Mouse (Mus musculus) heart, embryonic 14.5 days (tissue): Measurements from ENCODE around the gene Olfr1318. TPM values are rescaled to one million over a fixed set of nuclear protein-coding genes. Genes with fewer than 3 reads are reported as not detected.

ENCODE experiments used
- ATAC-seq: fragments of 200-750 bp; cut with Nextera tagmentation; 2 replicates; pipeline ENCODE4 v1.8.0; 2017; ENCODE audit warnings: low read depth, moderate TSS enrichment; ENCODE audit not compliant: insufficient number of reproducible peaks, insufficient read depth, low FRiP score
- H3K27ac ChIP-seq, 2 experiments: fragments of 200-500 bp in 1 of 2; fragments of 300-500 bp in 1 of 2; sonication (generic) in 1 of 2; replicated peaks in 1 of 2; 2 replicates each; pipeline ENCODE4 v1.5.1; 2012 to 2014; ENCODE audit warnings: low read depth in 2 of 2, low read length in 2 of 2, control low read depth in 1 of 2, mild to moderate bottlenecking in 1 of 2, mixed read lengths in 1 of 2; ENCODE audit not compliant: control insufficient read depth in 1 of 2, insufficient read depth in 1 of 2
- H3K27me3 ChIP-seq: fragments of 300-500 bp; sonication (generic); 2 replicates; pipeline ENCODE4 v1.6.1; 2014; ENCODE audit warnings: mild to moderate bottlenecking, low read length, control low read depth; ENCODE audit not compliant: control insufficient read depth, insufficient read depth
- H3K36me3 ChIP-seq: fragments of 300-500 bp; sonication (generic); 2 replicates; pipeline ENCODE4 v1.6.1; 2014; ENCODE audit warnings: mild to moderate bottlenecking, control low read depth, low read length, mixed read lengths; ENCODE audit not compliant: control insufficient read depth, insufficient read depth
- H3K4me1 ChIP-seq, 2 experiments: fragments of 200-500 bp in 1 of 2; fragments of 300-500 bp in 1 of 2; sonication (generic) in 1 of 2; 2 replicates each; pipeline ENCODE4 v1.6.1; 2012 to 2014; ENCODE audit warnings: low read length in 2 of 2, control low read depth in 1 of 2, mixed read lengths in 1 of 2; ENCODE audit not compliant: control insufficient read depth in 2 of 2, insufficient read depth in 2 of 2
- H3K4me2 ChIP-seq: fragments of 300-500 bp; sonication (generic); 2 replicates; pipeline ENCODE4 v1.6.1; 2014; ENCODE audit warnings: mild to moderate bottlenecking, low read length
- H3K4me3 ChIP-seq, 2 experiments: fragments of 200-500 bp in 1 of 2; fragments of 300-500 bp in 1 of 2; sonication (generic) in 1 of 2; 2 replicates each; pipeline ENCODE4 v1.5.1; 2012 to 2014; ENCODE audit warnings: low read length in 2 of 2, mild to moderate bottlenecking in 2 of 2, control low read depth in 1 of 2, low read depth in 1 of 2, moderate library complexity in 1 of 2; ENCODE audit not compliant: control insufficient read depth in 1 of 2, insufficient read depth in 1 of 2
- H3K9ac ChIP-seq: fragments of 300-500 bp; sonication (generic); 2 replicates; pipeline ENCODE4 v1.6.1; 2014; ENCODE audit warnings: mild to moderate bottlenecking, low read length
- H3K9me3 ChIP-seq: fragments of 300-500 bp; sonication (generic); 2 replicates; pipeline ENCODE4 v1.6.1; 2016; ENCODE audit warnings: low read length, control low read depth; ENCODE audit not compliant: control insufficient read depth
- WGBS: fragments of 180-500 bp; shearing (Covaris S2); extraction: QIAGEN DNeasy Blood & Tissue Kit; methylation state at CpG from one replicate; pipeline ENCODE4 v1.1.7; 2014; 5-methylcytosine and 5-hydroxymethylcytosine counted together
- polyA plus RNA-seq: library from polyadenylated mRNA; unstranded; fragments of >200 nt; fragmentation: Nextera tagmentation; extraction: Ambion mirVana; gene quantifications from 2 replicates; pipeline ENCODE4 v1.2.1, GENCODE M21; 2014

Gene Olfr1318
- polyA plus RNA-seq = not detected in 2 replicates

- H3K9me3 ChIP-seq = no peaks in the 10 kb centered on the region
- no peaks in the 10 kb centered on the region for H3K36me3 ChIP-seq
- ATAC-seq = no peak
- H3K4me3 ChIP-seq = no peak within 1 kb of the TSS
- no peaks in the 10 kb centered on the region for H3K4me1 ChIP-seq
- no peaks in the 10 kb centered on the region for H3K27me3 ChIP-seq
- no peak within 1 kb of the TSS for H3K27ac ChIP-seq
- H3K9ac ChIP-seq = no peak within 1 kb of the TSS
- H3K4me2 ChIP-seq = no peak within 1 kb of the TSS
Measured at GRCm38 (mm10) chr2:112153898-112154297, at the start of gene Olfr1318. Gene Olfr1318 (plus strand): TSS chr2:112154198.

- no peak within 1 kb of the TSS for H3K4me3 ChIP-seq
- H3K4me2 ChIP-seq = no peak within 1 kb of the TSS
- no peak for ATAC-seq
- no peak within 1 kb of the TSS for H3K27ac ChIP-seq
- no peaks in the 10 kb centered on the region for H3K9me3 ChIP-seq
- no peak within 1 kb of the TSS for H3K9ac ChIP-seq
- 57% methylated on average over 1 of the region's 1 CpGs for WGBS
- no peaks in the 10 kb centered on the region for H3K27me3 ChIP-seq
- no peaks in the 10 kb centered on the region for H3K4me1 ChIP-seq
- no peaks in the 10 kb centered on the region for H3K36me3 ChIP-seq
Measured at GRCm38 (mm10) chr2:112115340-112115739, 38.7 kb upstream of the Olfr1318 start, which contains the start of gene Olfr1315-ps1. Gene Olfr1315-ps1 (minus strand): TSS chr2:112115440.

GRCm38 (mm10) chr2:112134877-112135276, 19.1 kb upstream of the Olfr1318 start, which contains the start of gene Olfr1316:
Gene Olfr1316 (minus strand): TSS chr2:112134977.
- no peaks in the 10 kb centered on the region for H3K4me1 ChIP-seq
- no peaks in the 10 kb centered on the region for H3K9me3 ChIP-seq
- H3K4me3 ChIP-seq = no peak within 1 kb of the TSS
- H3K36me3 ChIP-seq = no peaks in the 10 kb centered on the region
- H3K9ac ChIP-seq = no peak within 1 kb of the TSS
- H3K27ac ChIP-seq = no peak within 1 kb of the TSS
- H3K4me2 ChIP-seq = no peak within 1 kb of the TSS
- ATAC-seq = no peak
- 81% methylated on average over 2 of the region's 2 CpGs for WGBS
- H3K27me3 ChIP-seq = no peaks in the 10 kb centered on the region

GRCm38 (mm10) chr2:112140029-112140428, 14.0 kb upstream of the Olfr1318 start, which contains the start of gene Olfr1317:
Gene Olfr1317 (plus strand): TSS chr2:112140329.
- H3K4me2 ChIP-seq = no peak within 1 kb of the TSS
- H3K9me3 ChIP-seq = no peaks in the 10 kb centered on the region
- 82% methylated on average over 2 of the region's 2 CpGs for WGBS
- H3K9ac ChIP-seq = no peak within 1 kb of the TSS
- ATAC-seq = no peak
- no peaks in the 10 kb centered on the region for H3K36me3 ChIP-seq
- no peak within 1 kb of the TSS for H3K4me3 ChIP-seq
- H3K4me1 ChIP-seq = no peaks in the 10 kb centered on the region
- H3K27me3 ChIP-seq = no peaks in the 10 kb centered on the region
- H3K27ac ChIP-seq = no peak within 1 kb of the TSS

GRCm38 (mm10) chr2:112196859-112197258, 42.9 kb downstream of the Olfr1318 start:
- ATAC-seq = no peak
- H3K36me3 ChIP-seq = no peaks in the 10 kb centered on the region
- 3% methylated on average over 2 of the region's 2 CpGs for WGBS
- no peak overlapping the region for H3K9ac ChIP-seq
- no peak overlapping the region for H3K4me3 ChIP-seq
- no peak overlapping the region for H3K27ac ChIP-seq
- no peak overlapping the region for H3K4me2 ChIP-seq
- no peaks in the 10 kb centered on the region for H3K4me1 ChIP-seq
- H3K9me3 ChIP-seq = no peaks in the 10 kb centered on the region
- no peaks in the 10 kb centered on the region for H3K27me3 ChIP-seq

- Histone ChIP-seq H3K9ac (no peak overlapping the region), H3K4me1 (no peaks in the 10 kb centered on the region), H3K9me3 (no peaks in the 10 kb centered on the region), H3K27me3 (no peaks in the 10 kb centered on the region), H3K27ac (no peak overlapping the region), H3K36me3 (no peaks in the 10 kb centered on the region), H3K4me2 (no peak overlapping the region), H3K4me3 (no peak overlapping the region)
- 69% methylated on average over 6 of the region's 6 CpGs for WGBS
- no peak for ATAC-seq
Measured at GRCm38 (mm10) chr2:112203056-112203455, 49.1 kb downstream of the Olfr1318 start.

Other genes with a start within 250 kb of the Olfr1318 start
- gene Olfr1306, start 237.9 kb upstream of the Olfr1318 start, polyA plus RNA-seq = not detected in 2 replicates
- not detected in 2 replicates for gene Olfr1307, start 204.8 kb upstream of the Olfr1318 start, polyA plus RNA-seq
- not detected in 2 replicates for gene Olfr1308, start 189.3 kb upstream of the Olfr1318 start, polyA plus RNA-seq
- not detected in 2 replicates for gene Olfr1309, start 163.9 kb upstream of the Olfr1318 start, polyA plus RNA-seq
- gene Olfr1310, start 141.5 kb upstream of the Olfr1318 start, polyA plus RNA-seq = not detected in 2 replicates
- gene Olfr1311, start 129.8 kb upstream of the Olfr1318 start, polyA plus RNA-seq = not detected in 2 replicates
- gene Olfr1312, start 104.0 kb upstream of the Olfr1318 start, polyA plus RNA-seq = not detected in 2 replicates
- gene Olfr1313, start 76.4 kb upstream of the Olfr1318 start, polyA plus RNA-seq = not detected in 2 replicates
- gene Olfr1314, start 57.4 kb upstream of the Olfr1318 start, polyA plus RNA-seq = not detected in 2 replicates
- gene Olfr1315-ps1, start 38.8 kb upstream of the Olfr1318 start, polyA plus RNA-seq = not detected in 2 replicates
- gene Olfr1316, start 19.2 kb upstream of the Olfr1318 start, polyA plus RNA-seq = not detected in 2 replicates
- gene Olfr1317, start 13.9 kb upstream of the Olfr1318 start, polyA plus RNA-seq = not detected in 2 replicates
- gene Lpcat4, start 85.3 kb downstream of the Olfr1318 start, polyA plus RNA-seq = 10.3 and 12.1 TPM in 2 replicates
- gene Nutm1, start 105.1 kb downstream of the Olfr1318 start, polyA plus RNA-seq = not detected in 2 replicates
- 176 and 180 TPM in 2 replicates for gene Nop10, start 107.7 kb downstream of the Olfr1318 start, polyA plus RNA-seq
- 17.9 and 18.1 TPM in 2 replicates for gene Slc12a6, start 111.6 kb downstream of the Olfr1318 start, polyA plus RNA-seq
- gene Gm21985, start 112.1 kb downstream of the Olfr1318 start, polyA plus RNA-seq = not detected in 2 replicates
- 99.2 and 107 TPM in 2 replicates for gene Emc4, start 213.8 kb downstream of the Olfr1318 start, polyA plus RNA-seq
- gene Katnbl1, start 225.0 kb downstream of the Olfr1318 start, polyA plus RNA-seq = 22.4 and 24.1 TPM in 2 replicates